Mouse (Mus musculus) E14TG2a.4 (cell line): Measurements from ENCODE around the gene Sema6b.

Source experiments
- CTCF ChIP-seq: conservative IDR thresholded peaks from 2 replicates; pipeline ENCODE4 v1.5.1; 2014; ENCODE audit warnings: low read length
- NANOG ChIP-seq: IDR thresholded peaks from 2 replicates; pipeline ENCODE4 v1.6.1; 2014; ENCODE audit warnings: borderline replicate concordance, low read length, mixed read lengths
- POU5F1 ChIP-seq: IDR thresholded peaks from 2 replicates; pipeline ENCODE4 v1.6.1; 2014; ENCODE audit warnings: low read length, borderline replicate concordance

GRCm38 (mm10) chr17:56183658-56184103 is 43.5 kb upstream of the Sema6b start, which contains the start of gene Mydgf:
- no peak for TF ChIP-seq CTCF
- no peak for TF ChIP-seq NANOG
- TF ChIP-seq POU5F1, result no peak
